Mouse (Mus musculus) spleen, adult 18-20 months (tissue): ENCODE data around the gene Cd300lf.

ENCODE experiments used
- DNase-seq, 2 experiments: peaks; one replicate each; pipeline ENCODE4 v3.0.0; 2022; ENCODE audit warnings: mixed read lengths in 2 of 2

Gene Cd300lf

GRCm38 (mm10) chr11:115075407-115075806 is 58.4 kb downstream of the Cd300lf start:
- no peak for DNase-seq

- no peak for DNase-seq
These were observed 60.8 kb downstream of the Cd300lf start for GRCm38 (mm10) chr11:115073002-115073401.

GRCm38 (mm10) chr11:115071631-115072294 is 62.0 kb downstream of the Cd300lf start:
- DNase-seq = no peak

- no peak for DNase-seq
These were observed 62.7 kb downstream of the Cd300lf start for GRCm38 (mm10) chr11:115071015-115071551.

GRCm38 (mm10) chr11:115066768-115067167 is 67.0 kb downstream of the Cd300lf start:
- no peak for DNase-seq
